11 mouse cellular contexts compared by ENCODE assay signal in the genomic region with DNA sequence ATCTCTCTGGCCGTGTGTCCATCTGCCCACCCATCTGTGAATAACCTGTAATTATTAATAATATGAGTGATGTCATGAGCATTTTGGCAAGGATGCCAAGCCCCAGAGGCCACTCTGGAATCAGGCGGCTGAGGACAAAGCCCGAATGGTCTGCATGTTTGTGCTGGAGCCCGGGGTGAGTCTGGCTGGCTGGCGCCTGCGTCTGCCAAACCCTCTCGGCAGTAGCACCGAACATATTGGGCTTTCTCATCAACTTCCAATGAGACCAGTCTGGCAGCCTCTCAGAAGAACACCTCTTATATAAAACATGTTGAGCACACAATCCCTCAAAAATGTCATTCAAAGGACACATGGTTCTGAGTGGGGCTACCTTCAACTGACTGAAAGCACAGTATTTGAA.
DNase-seq lines count a peak whose midpoint lies in the region; ATAC-seq and TF ChIP-seq lines count a peak whose summit lies in the region.
"Had no signal": no experiment of that assay in that cellular context is flagged by ENCODE, and none has a peak within 500 bp of the region (broad histone marks: within the 10 kb centered on the region; RNA-seq: fewer than 3 reads in every experiment).

No protein-coding gene starts in this region.

- H3K36me3 ChIP-seq in kidney, adult 2 months (ENCODE audit: control insufficient read depth, insufficient read depth, low read length), result no peaks in the 10 kb centered on the region
- no peaks in the 10 kb centered on the region for H3K36me3 ChIP-seq in intestine, postnatal 0 days (ENCODE audit: control insufficient read depth, insufficient read depth)
- H3K36me3 ChIP-seq: lung, embryonic 15.5 days had no signal

- no peak for TF ChIP-seq CTCF in kidney, adult 2 months (conservative IDR thresholded peaks at IDR 0.05; ENCODE audit: insufficient read depth, insufficient read length, low read depth, low read length)
- no peak for TF ChIP-seq CTCF in intestine, postnatal 0 days (IDR thresholded peaks at IDR 0.05; ENCODE audit: low read depth)

- H3K27ac ChIP-seq in kidney, adult 2 months (ENCODE audit: insufficient read depth, low read depth, low read length), result no peak overlapping the region
- H3K27ac ChIP-seq in intestine, postnatal 0 days (ENCODE audit: low read depth, low read length), result no peak overlapping the region
- H3K27ac ChIP-seq: left cerebral cortex, adult 2 months; lung, embryonic 15.5 days had no signal

- H3K4me3 ChIP-seq in kidney, adult 2 months (ENCODE audit: insufficient read depth, low read depth, low read length), result no peak overlapping the region
- H3K4me3 ChIP-seq in intestine, postnatal 0 days (ENCODE audit: low read depth, low read length), result no peak overlapping the region
- H3K4me3 ChIP-seq: left cerebral cortex, adult 2 months; lung, embryonic 15.5 days had no signal

- ATAC-seq in intestine, postnatal 0 days, result no peak

- TF ChIP-seq POLR2A in kidney, adult 2 months (IDR thresholded peaks at IDR 0.05; ENCODE audit: low read depth, low read length), result no peak

- no peak overlapping the region for H3K4me2 ChIP-seq in intestine, postnatal 0 days (replicated peaks; ENCODE audit: low read depth)
- H3K4me2 ChIP-seq: lung, embryonic 15.5 days had no signal

- DNase-seq in kidney, adult 2 months, result peak; percentile 2
- DNase-seq in kidney, postnatal 4 days, result no peak
- DNase-seq in cerebellum, postnatal 4 days (ENCODE audit: low spot score in 2 of 2), result peak; percentile 36 to 58
- DNase-seq in heart, postnatal 25 days (ENCODE audit: low spot score), result peak; percentile 3
- peak; percentile 14 for DNase-seq in right cerebral cortex, postnatal 14 days
- no peak for DNase-seq in spleen, adult 18-20 months
- no peak for DNase-seq in ovary, postnatal 36 days (ENCODE audit: low spot score)
- DNase-seq: thymus, adult 2 months had no signal

- H3K9ac ChIP-seq in intestine, postnatal 0 days (ENCODE audit: low read depth, low read length), result no peak overlapping the region
- H3K9ac ChIP-seq: lung, embryonic 15.5 days had no signal

- intact Hi-C loops in heart, postnatal 25 days (cut with DNase I), result no loop called here

- WGBS in kidney, adult 2 months, result 66% methylated on average over 8 of the region's 8 CpGs
- 83% methylated on average over 8 of the region's 8 CpGs for WGBS in intestine, postnatal 0 days

- H3K9me3 ChIP-seq in intestine, postnatal 0 days (ENCODE audit: control insufficient read depth), result no peaks in the 10 kb centered on the region
- H3K9me3 ChIP-seq: lung, embryonic 15.5 days had no signal

- H3K4me1 ChIP-seq in kidney, adult 2 months (ENCODE audit: control insufficient read depth, insufficient read depth, low read length), result no peaks in the 10 kb centered on the region
- no peaks in the 10 kb centered on the region for H3K4me1 ChIP-seq in intestine, postnatal 0 days (replicated peaks; ENCODE audit: control insufficient read depth, insufficient read depth, low read length)

- H3K27me3 ChIP-seq in kidney, adult 2 months (replicated peaks; ENCODE audit: control insufficient read depth, insufficient read depth, low read length), result no peaks in the 10 kb centered on the region
- H3K27me3 ChIP-seq in intestine, postnatal 0 days (replicated peaks; ENCODE audit: control insufficient read depth, insufficient read depth, low read length), result no peaks in the 10 kb centered on the region
- H3K27me3 ChIP-seq: lung, embryonic 15.5 days had no signal

Comparison
In these comparisons a context has a peak if more than half of its experiments do, and no peak if none do; other contexts are left out.
1. DNase-seq: peak in kidney, adult 2 months (single experiment), cerebellum, postnatal 4 days (2 of 2), heart, postnatal 25 days (single experiment) and right cerebral cortex, postnatal 14 days (single experiment); none in kidney, postnatal 4 days (0 of 2), spleen, adult 18-20 months (0 of 2) and ovary, postnatal 36 days (single experiment).